Mouse (Mus musculus): ENCODE measurements around the gene Dusp6.
A peak's percentile ranks its signal among the peaks of the same experiment; 100 is the strongest.

Dusp6 gene

DNA sequence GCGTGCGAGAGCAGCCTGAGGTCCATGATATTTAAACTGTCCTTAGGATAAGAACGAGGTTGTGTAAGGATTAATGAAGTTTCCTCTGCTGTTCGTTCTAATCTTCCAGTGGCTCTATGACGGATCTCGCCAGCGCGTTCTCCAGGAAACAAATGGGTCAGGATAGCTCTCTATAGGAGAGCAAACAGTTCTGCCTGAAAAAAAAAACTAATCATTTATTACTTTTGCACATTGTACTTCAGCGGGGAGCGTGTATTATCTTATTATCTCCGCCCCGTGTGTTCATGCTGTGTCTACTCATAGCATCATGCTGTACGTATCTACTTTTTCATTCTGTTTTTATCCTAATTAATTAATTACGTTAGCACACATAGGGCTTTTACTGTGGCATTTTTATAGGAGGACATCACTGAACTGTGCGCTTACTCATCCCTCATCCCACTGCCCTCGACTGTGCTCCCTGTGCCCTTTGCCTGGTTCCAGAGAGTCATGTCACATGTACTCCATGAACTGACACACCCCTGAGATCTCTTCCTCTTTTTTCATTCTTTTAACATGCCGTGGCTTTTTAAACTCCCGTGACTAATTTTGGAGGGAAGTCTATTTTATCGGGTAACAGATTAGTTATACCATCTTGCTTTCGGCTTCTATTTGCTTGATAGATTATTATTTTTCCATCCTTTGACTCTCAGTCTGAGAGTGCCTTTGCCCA lies 16.1 kb upstream of the Dusp6 start:
- DNase-seq (ENCODE audit: low read depth) = no peak

DNA sequence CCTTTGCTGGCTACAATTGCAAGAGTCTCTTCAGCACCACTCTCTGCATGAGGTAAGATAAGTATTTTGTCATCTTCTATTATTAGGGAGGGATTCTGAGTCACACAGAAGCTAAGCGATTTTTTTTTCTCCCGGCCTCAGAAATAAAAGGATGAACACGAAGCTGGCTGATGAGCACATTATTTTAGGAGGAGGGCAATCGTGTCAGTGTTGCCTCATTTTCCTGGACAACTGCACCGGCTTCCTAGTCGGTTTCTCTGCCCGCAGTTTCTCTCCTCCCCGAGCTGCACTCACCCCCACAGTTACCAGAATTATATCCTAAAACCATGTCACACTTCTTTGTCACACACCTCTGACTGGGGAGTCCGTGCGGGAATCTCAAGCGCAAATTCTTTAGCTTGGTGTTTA lies 12.2 kb upstream of the Dusp6 start:
- peak; percentile 53 for DNase-seq (ENCODE audit: low read depth)

DNA sequence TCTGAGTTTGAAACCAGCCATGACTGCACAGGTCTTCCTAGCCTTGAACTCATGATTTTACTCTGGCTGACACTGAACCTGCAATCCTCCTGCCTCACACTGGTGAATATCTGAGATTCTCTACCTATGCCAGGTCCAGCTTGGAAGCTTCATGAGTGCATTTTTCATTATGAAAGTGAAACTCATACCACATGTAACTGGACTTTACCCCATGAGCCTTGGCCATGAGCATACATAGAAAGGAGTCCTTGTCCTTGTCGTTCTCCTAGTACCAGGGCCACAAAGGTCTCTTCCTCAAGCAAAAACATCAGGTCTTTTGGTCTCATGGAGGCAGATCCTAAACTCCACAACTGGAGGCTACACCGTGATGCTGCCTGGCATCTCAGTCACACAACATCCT lies 9.6 kb upstream of the Dusp6 start:
- DNase-seq (ENCODE audit: low read depth) = no peak

DNA sequence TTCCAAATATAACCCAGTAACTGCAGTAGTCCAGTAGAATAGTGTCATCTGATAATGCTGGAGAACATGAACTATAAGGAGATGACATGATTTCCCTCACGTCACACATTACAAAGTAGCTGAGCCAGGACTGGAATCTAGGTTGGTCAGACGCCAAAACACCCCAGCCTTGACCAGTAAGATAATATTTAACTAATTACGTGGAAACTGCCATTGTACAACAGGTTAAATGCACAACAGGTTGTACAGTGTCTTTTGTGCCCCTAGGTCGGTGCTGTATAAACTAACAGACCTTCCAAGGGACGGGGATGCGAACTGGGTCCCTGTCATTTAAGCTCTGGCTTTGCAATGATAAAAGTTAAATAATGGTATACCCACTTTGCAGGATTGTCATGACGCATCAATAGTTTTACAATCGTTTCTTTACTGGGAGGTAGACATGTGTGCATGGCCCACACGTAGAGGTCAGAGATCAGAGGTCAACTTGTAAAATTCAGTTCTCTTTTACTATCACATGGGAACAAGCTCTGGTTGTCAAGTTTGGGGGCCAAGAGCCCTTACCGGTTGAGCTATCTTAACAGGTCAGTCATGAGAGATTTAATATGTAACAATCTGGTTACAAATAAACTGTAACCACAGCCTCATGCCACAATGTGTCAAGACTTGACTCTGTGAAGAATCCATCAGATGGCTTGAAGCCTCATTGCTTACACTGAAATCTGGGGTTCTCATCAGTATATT lies 7.0 kb upstream of the Dusp6 start:
- DNase-seq (ENCODE audit: low read depth) = no peak

DNA sequence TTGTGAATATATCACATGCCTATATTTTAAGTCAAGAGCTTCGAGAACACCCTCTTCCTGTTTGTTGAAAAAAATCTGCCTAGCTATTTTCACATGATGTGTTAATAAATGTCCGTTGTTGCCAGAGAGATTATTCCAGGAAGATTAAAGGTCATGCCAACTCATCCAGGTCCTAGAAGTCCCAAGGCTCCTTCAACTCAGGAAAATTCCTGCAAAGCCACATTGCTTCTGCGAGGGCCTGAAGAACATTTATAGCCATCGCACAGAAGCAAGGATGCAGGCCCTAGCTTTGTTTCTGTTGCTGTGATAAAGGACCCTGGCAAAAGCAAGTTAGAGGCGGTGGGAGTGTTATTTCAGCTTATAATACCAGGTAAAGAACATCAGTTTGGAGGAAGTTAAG lies 5.5 kb upstream of the Dusp6 start:
- no peak for DNase-seq (ENCODE audit: low read depth)

DNA sequence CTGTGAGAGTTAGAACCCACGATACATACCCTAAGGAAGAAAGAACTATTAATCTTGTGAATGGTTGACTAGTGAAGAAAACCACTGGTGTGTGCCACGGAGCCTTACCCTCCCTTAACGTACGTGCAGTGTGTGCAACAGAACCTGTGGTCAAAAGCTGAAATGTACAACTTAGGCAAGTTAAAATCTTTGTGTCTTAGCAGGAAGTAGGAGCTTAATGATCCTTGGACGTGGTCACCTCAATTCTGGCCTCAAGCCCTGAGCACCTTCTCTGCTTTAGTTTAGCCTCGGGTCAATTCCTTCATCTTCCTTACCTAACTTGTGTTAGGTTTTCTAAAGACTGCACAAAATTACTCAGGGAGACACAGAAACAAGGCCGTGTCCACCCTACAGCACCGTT lies 3.2 kb upstream of the Dusp6 start:
- no peak for DNase-seq (ENCODE audit: low read depth)

DNA sequence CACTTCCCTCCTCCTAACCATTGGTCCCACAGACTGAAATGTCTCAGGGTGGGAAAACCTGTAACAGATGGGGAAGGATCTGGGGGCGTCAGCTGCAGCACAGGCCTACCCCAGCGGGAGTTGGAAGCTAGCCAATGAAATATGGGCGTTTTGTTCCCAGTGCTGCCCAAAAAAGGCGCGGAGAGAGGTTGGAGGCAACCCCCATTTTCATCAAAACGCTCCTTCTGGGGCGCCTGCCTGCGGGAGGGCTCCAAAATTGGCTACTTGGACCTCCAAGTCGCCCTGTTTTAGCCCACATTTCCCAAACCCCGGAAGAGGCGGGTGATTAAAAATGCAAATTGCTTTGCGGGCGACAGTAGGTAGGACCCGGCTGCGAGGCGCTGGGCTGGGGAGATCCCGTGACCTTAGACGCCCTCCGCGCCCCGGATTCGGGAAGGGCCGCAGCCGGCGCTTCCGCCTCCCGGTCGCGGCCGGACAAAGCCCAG lies 1.8 kb upstream of the Dusp6 start:
- peak; percentile 88 for DNase-seq (ENCODE audit: low read depth)

DNA sequence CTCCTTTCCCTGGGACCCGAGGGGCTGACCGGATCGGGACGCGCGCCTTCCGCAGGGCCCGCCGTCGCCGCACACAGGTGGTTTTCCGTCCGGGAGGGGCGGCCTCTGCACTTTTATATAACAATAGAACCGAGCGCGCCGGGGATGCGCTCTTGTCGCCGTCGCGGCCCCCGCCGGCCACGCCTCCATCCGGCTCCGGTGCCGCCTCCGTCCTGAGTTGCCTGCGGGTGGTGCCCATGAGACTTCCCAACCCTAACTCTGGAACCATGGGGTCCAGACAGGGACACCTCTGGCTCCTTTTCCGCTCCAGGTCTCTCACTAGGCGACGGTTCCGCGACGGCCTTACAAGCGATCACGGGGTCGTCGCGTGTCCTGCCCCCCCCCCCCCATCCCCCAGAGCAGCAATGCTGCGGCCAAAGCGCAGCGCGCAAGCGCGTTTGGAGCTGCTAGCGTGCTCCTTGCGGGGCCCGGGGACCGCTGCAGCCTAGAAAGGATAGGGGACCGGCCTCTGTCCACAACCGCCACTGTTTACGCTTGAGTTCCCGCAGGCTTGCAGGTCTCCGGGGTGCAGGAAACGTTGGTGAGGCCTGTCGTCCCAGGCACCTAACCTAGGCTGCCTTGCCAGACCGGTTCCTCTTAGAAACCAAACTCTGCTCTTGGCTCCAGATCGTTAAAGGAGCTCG lies 1.3 kb upstream of the Dusp6 start:
- peak; percentile 91 for DNase-seq (ENCODE audit: low read depth)

DNA sequence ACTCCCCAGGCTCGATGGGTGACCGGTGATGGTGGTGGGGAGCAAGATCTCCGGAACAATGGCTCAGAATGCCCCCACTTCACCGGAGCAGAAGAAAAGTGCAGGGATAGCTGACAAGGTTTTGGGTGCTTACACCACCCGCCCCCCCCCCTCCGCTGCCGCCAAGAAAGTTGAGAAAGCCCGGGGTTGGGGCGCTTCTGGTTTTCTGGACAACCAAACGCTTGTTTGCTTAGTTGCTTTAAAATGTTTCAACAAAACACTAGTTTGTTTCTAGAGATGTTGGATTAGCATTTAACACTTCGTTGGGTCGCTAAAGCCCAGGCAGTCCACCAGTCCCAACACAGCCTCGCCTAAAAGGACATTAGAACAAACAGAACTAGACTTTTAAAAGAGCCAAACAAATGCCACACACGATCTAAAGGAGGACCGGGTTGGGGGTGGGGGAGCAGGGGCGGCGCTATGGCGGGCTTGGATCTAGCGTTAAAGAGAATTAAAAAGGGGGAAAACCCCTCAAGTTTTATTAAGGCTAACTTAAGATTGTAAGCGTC lies 638 bp upstream of the Dusp6 start:
- DNase-seq (ENCODE audit: low read depth) = peak; percentile 82

DNA sequence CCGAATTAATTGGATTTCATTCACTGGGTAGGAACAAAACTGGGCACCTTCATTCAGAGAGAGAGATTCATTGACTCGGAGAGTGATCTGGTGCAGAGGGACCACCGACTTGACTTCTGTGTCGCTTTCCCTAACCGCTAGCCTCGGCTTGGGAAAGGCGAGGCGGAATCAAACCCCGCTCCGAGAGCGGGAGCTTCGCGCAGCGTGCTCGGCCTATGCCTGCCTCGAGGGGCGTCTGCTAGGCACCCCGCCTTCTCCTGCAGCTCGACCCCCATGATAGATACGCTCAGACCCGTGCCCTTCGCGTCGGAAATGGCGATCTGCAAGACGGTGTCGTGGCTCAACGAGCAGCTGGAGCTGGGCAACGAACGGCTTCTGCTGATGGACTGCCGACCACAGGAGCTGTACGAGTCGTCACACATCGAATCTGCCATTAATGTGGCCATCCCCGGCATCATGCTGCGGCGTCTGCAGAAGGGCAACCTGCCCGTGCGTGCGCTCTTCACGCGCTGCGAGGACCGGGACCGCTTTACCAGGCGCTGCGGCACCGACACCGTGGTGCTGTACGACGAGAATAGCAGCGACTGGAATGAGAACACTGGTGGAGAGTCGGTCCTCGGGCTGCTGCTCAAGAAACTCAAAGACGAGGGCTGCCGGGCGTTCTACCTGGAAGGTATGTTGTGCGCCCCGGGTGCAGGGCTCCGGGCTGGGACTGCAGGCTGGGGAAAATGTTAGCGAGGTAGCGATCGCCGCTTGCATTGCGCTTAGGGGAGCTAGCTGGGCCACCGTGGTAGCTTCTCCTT lies 589 bp downstream of the Dusp6 start:
- DNase-seq (ENCODE audit: low read depth) = peak; percentile 65

DNA sequence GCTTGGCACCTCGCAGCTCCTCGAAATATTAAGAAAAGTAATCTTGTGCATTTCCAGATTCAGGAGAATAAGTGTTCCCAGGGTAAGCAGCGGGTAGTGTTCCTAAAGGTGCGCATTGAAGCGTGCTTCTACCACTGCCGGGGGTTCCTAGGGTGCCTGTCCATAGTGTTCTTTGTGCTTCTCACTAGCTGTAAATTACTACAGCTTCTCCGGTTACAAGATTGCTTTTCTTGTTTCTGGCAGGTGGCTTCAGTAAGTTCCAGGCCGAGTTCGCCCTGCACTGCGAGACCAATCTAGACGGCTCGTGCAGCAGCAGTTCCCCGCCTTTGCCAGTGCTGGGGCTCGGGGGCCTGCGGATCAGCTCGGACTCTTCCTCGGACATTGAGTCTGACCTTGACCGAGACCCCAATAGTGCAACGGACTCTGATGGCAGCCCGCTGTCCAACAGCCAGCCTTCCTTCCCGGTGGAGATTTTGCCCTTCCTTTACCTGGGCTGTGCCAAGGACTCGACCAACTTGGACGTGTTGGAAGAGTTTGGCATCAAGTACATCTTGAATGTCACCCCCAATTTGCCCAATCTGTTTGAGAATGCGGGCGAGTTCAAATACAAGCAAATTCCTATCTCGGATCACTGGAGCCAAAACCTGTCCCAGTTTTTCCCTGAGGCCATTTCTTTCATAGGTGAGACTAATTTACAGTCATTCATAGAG lies 1.4 kb downstream of the Dusp6 start:
- peak; percentile 61 for DNase-seq (ENCODE audit: low read depth)

DNA sequence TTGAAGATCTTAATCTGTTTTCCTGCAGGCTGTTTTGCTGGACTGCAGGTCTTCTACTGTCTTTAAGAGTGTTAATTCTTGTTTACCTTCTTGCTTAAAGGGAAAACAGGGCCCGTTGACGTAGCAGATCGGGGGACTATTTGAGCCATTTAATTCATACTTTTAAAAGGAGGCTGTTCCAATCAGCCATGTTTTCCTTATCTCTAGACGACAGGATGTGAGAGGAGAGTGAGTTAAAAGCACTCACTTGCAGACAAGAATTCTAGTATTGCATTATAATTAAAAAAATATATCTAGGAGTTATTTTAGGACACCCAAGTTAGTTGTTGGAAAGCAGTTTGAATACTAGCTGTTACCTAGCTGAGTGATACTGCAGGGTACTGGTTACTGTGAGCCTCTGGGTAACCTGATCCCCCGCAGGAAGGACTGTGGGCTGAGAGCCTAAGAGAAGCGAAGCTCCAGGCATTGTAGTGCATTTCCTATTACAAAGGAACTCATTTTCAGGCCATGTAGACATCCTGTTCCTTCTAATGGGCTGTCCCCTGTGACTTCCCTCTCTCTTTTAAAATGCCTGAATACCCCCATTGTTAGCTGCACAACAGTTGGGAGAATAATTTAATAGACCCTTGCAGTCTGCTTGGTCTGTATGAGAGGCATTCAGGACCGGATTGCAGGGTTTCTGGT lies 2.1 kb downstream of the Dusp6 start:
- peak; percentile 61 for DNase-seq (ENCODE audit: low read depth)

DNA sequence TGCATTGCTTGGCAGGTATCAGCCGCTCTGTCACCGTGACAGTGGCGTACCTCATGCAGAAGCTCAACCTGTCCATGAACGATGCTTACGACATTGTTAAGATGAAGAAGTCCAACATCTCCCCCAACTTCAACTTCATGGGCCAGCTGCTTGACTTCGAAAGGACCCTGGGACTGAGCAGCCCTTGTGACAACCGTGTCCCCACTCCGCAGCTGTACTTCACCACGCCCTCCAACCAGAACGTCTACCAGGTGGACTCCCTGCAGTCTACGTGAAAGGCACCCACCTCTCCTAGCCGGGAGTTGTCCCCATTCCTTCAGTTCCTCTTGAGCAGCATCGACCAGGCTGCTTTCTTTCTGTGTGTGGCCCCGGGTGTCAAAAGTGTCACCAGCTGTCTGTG lies 3.0 kb downstream of the Dusp6 start:
- DNase-seq (ENCODE audit: low read depth) = no peak

DNA sequence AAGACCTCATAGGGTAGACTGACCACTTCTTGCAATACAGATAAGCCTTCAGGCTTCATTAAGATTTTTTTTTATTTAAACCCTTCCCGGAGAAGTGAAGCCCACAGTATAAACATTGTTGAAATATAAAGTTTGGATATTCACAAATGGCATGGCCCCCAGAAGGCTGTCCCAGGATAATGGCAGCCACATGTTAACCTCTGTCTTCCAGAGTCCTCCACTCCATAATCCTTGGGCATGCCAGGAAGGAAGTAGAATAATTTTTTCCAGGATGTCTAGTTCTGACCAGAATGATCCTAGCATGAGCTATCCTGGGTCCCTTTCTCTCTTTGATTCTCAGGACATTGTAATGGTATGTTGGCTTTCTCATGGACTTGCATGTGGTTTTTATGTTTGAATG lies 4.6 kb downstream of the Dusp6 start:
- no peak for DNase-seq (ENCODE audit: low read depth)

DNA sequence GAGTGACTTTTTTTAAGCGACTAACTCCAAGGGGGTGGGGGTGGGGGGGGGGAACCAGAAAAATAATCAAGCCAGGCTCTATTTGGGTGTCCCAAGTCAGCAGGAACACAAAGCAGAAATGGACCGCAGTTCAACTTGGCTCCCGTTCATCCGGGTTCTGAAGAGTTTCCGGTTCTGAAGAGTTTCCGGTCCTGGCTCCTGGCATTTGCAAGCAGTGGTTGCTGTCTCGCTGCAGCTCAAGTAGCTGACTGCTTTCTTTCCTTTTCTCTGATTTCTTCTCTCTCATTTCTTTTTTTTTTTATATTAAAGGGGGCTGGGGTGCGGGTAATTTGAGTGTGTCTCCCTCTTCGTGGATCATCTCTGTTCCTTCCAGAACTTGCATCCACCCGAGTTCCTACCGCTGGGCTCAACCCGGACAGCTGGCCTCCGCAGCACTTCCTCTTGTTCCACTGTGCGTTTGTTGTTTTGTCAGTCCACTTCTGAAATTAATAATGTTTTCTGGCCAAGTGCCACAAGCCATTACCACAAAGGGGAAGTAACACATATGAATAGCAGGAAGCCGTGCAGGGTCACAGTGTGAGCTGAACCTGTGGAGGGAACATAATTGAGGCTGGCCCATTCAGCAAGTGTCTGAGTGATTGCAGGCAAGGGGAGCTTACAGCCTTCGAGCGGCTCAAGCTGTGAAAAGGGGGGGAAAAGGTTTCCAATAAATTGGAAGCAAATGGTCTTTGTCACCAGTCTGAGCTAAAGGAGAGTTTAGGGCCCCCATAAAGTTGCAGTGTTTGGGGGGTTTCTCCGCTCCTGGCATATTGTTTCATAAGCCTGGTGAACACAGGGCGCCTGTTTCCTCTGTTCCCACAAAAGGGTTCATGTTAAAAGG lies 5.6 kb downstream of the Dusp6 start:
- peak; percentile 43 for DNase-seq (ENCODE audit: low read depth)

DNA sequence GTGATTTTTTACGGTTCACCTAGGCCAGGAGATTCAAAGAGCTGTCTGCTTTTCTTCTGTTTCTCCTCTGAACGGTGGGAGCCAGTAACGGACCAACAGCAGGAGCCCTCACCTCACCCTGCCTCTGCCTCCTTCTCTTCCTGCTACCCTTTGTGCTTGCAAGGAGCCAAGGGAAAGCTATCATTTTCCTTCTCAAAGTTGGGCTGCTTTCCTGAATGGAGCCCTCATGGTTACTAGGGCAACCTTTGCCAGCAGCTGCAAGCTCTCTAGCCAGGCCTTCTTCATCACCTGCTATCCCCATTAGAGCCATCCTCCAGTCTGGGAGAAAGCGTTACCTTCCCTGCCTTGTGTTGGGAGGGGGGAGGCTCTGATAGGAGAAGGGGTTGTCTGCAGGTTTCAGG lies 6.3 kb downstream of the Dusp6 start:
- DNase-seq (ENCODE audit: low read depth) = no peak

DNA sequence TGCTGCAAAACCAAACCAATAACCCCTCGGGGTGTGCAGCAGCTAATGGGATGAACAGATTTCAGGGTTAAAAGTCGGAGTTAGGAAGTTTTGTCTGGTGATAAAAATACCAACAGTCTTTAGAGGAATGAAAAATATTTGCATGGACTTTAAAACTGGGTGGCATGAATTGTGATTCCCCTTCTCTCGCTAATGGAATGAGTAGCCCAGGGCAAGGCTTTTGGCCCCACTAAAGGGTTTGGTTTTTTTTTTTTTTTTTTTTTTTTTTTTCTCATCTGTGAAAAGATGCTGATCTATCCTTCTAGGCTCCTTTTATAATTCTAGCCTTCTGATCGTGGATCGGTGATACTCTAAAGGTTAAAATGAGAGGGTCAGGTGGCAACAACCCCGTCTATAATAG lies 6.7 kb downstream of the Dusp6 start:
- no peak for DNase-seq (ENCODE audit: low read depth)

DNA sequence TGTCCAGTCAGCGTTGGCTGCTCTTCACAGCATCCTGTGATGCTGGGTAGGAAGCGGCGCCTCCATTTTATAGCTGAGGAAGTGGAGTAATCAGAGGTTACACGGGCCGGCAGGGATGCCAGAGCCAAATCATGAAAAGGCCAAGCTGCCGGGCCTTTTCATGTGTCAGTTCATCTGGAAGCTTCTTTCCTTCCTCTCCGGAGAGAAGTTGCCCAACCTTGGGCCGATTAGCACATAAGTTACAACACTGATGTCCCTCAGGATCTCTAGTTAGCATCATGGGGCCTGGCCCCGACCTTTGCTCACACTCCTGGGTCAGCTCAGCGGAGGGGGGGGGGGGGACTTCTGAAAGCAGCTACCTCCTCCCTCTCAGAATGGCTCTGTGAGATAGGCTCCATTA lies 7.4 kb downstream of the Dusp6 start:
- no peak for DNase-seq (ENCODE audit: low read depth)

DNA sequence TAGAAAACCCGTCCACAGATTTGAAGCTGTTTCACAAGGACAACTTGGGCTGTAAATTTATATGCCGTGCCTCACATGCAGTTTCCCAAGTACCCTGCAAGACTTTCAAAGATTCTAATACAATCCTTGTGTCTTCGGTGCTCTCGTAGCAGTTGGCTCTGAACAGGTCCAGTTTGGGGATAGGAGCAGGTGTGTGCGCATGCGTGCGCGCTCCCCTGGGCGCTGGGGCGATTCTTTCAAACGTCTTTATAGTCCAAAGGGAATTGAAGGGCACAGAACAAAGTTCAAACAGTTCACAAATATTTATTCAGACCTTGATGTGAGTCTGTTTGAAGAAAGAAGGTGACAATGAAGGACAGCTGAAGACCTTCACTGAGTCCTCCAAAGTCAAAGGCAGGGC lies 8.0 kb downstream of the Dusp6 start:
- no peak for DNase-seq (ENCODE audit: low read depth)

DNA sequence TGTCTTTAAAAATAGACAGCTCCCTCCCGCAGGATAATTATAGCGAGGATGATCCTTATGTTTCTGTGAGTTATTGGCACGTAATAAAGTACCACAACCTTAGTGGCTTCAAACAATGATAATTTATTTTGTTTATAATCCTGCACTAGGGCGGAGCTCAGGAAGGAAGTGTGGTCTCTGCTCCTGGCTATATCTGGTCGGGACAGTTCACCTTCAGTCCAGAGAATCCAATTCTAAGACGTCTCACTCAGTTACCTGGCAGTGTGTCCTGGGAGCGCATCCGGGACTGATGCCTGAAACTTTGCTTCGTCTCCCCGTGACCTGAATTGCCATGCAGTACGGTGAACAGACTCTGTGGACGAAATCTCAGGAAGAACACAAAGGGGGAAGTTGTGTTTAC lies 10.0 kb downstream of the Dusp6 start:
- DNase-seq (ENCODE audit: low read depth) = no peak
